10 mouse cellular contexts compared by ENCODE assay signal in genomic region chr11:34681790-34682189, GRCm38 (mm10).
DNase-seq lines count a peak whose midpoint lies in the region; ATAC-seq lines count a peak whose summit lies in the region.
"Had no signal": no experiment of that assay in that cellular context is flagged by ENCODE, and none has a peak within 500 bp of the region (broad histone marks: within the 10 kb centered on the region; RNA-seq: fewer than 3 reads in every experiment).

No protein-coding gene starts in this region.

- intact Hi-C loops in gastrocnemius, postnatal 36 days (cut with DNase I), result no loop called here

- H3K4me1 ChIP-seq in liver, embryonic 11.5 days (replicated peaks; ENCODE audit: control insufficient read depth, insufficient read depth, low read length), result no peaks in the 10 kb centered on the region
- no peaks in the 10 kb centered on the region for H3K4me1 ChIP-seq in liver, embryonic 12.5 days

- H3K36me3 ChIP-seq in liver, embryonic 11.5 days (ENCODE audit: control insufficient read depth, insufficient read depth, low read length), result no peaks in the 10 kb centered on the region
- H3K36me3 ChIP-seq in liver, embryonic 12.5 days, result no peaks in the 10 kb centered on the region

- H3K4me3 ChIP-seq in liver, embryonic 11.5 days (ENCODE audit: low read depth, low read length), result no peak overlapping the region
- no peak overlapping the region for H3K4me3 ChIP-seq in liver, embryonic 12.5 days

- no peaks in the 10 kb centered on the region; the same call in 1 of the 2 replicates for H3K9me3 ChIP-seq in liver, embryonic 11.5 days (ENCODE audit: control insufficient read depth, low read length)
- no peaks in the 10 kb centered on the region for H3K9me3 ChIP-seq in liver, embryonic 12.5 days (replicated peaks)

- peak; percentile 66 for ATAC-seq in liver, embryonic 11.5 days (replicated peaks; ENCODE audit: low FRiP score)
- no peak for ATAC-seq in liver, embryonic 12.5 days
- ATAC-seq in erythroblast, adult 5-6 weeks (replicated peaks; ENCODE audit: low FRiP score, poor library complexity, severe bottlenecking), result peak; percentile 91
- peak; percentile 56 for ATAC-seq in neutrophil, adult 5-6 weeks (ENCODE audit: extremely low read depth, insufficient number of reproducible peaks, low FRiP score, poor library complexity, severe bottlenecking)

- WGBS in liver, embryonic 11.5 days, result 52% methylated on average over 8 of the region's 8 CpGs
- 46% methylated on average over 8 of the region's 8 CpGs for WGBS in liver, embryonic 12.5 days (ENCODE audit: insufficient replicate concordance)

- H3K9ac ChIP-seq in liver, embryonic 11.5 days (ENCODE audit: low read depth, low read length), result no peak overlapping the region
- H3K9ac ChIP-seq in liver, embryonic 12.5 days, result no peak overlapping the region

- no peaks in the 10 kb centered on the region for H3K27me3 ChIP-seq in liver, embryonic 11.5 days (replicated peaks; ENCODE audit: control insufficient read depth, insufficient read depth, low read length)
- H3K27me3 ChIP-seq in liver, embryonic 12.5 days (replicated peaks), result no peaks in the 10 kb centered on the region

- no peak for DNase-seq in liver, embryonic 11.5 days (ENCODE audit: low spot score)
- peak; percentile 39 for DNase-seq in NIH3T3 (ENCODE audit: low read depth)
- no peak for DNase-seq in urinary bladder, postnatal 14 days (ENCODE audit: low spot score)
- no peak for DNase-seq in cerebellum, adult 8-10 months
- DNase-seq in gastrocnemius, postnatal 36 days, result no peak
- DNase-seq: layer of hippocampus, postnatal 36 days; right cerebral cortex, adult 18-20 months had no signal

- no peak overlapping the region for H3K27ac ChIP-seq in liver, embryonic 11.5 days (ENCODE audit: low read depth, low read length)
- no peak overlapping the region for H3K27ac ChIP-seq in liver, embryonic 12.5 days

- H3K4me2 ChIP-seq in liver, embryonic 11.5 days, result no peak overlapping the region
- H3K4me2 ChIP-seq in liver, embryonic 12.5 days, result no peak overlapping the region
